Mouse (Mus musculus) heart, adult 11 months (tissue): ENCODE measurements around the gene Dhx34.

Source experiments
- DNase-seq: peaks from one replicate; pipeline ENCODE4 v3.0.0; 2022

Gene Dhx34

DNA sequence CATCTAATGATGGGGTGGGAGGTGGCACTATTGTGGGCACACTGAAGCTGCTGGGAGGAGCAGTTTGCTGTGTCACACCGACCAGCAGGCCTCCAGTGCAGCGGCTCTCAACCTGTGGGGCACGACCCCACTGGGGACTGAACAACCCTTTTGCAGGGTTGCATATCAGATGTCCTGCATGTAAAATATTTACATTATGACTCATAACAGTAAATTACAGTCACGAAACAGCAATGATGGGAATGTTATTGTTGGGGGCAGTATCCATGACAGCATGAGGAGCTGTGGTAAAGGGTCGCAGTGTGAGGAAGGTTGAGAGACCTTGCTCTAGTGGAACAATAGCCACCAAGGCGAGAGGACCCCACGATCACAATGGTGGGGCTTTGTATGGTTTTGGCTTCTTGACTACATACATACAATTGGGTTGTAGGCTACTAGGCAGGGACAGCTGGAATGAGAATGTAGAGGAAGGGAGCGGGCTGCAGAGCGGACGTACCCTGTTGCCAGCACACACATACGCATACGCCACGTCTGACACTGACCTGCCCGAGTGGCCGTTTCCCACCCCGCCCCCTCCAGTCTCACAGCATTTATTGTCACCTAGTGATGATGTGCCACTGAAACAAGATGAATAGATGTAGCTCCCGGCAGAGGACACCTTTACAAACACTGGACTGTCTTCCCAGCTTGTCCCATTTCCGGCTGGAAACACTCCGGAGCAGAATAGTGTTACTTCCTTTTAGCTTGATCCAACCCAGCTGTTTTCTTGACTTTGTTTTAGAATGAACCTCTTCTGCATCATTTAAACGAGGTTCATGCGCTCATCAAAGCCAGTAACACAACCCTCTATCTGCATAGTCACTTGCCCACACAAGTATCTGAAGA lies 12.8 kb downstream of the Dhx34 start:
- DNase-seq = no peak

DNA sequence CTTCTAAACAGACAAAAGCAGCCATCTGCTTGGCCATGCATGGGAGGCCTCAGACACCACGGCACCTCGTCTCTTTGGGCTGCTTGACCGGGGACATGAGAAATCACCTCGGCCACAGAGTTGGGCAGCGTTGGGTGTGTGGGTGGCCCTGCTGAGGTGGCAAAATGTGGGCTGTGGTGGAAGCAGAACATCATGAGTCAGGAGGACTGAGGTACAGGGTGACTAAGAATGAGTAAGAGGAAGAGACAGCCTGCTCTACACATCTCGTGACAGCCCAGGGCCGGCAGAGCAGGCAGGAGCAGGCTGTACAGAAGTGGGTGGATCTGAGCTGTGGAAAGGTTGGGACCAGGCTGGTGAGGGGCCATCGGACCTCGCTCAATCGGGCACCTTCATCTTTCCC lies 14.3 kb downstream of the Dhx34 start:
- DNase-seq = peak; percentile 98

DNA sequence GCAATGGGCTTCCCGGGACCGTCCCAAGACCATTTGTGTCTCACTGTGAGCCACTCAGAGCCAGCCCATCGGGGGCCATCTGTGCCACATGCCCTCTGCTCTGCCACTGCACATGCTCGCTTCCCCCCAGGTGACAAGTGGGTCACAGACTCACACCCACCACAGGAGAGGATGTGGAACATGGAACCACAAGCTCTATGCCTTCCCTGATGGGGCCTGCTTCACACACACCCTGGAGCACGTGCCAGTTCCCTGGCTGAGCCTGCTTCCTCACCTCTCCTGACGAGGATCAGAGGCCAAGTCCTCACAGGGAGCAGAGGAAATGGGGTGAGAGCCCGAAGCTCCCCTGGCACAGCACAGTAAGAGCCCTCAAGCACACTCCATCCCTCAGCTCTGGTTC lies 14.8 kb downstream of the Dhx34 start:
- DNase-seq = peak; percentile 93

DNA sequence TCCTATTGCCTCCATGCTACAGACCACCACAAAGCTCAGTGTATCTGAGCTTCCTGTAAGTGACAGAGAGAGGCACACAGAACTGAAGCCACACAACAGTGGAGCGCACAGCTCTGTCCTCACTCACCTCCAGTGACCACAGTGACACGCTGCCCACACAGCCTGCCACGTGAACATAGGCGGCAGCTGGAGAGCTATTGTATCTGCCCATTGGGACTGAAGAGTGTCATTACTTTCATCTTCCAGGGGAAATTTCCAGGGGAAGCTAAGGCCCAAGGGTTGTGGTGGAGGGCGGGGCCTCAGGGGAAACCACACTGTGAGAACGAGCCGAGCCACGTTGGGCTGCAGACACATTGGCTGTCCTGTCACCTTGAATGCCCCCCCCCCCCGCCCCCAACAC lies 17.0 kb downstream of the Dhx34 start:
- DNase-seq = no peak

DNA sequence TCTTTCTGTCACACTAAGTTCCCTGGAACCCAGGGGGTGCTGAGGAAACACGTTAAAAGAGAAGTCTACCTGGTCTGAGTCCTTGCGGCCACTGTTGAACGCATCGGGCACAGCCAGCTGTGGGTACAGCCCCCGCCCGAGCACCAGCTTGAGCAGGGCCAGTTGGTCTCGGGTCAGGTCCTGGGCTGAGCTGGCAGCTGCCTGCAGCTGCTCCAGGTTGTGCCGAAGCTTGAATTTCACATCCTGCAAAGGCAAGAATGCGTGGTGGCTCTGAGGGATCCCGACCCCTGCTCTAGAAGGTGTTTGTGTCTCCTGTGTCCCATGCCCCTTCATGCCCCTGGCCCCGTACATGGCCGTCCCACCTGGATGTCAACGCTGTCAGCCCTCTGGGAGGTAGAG lies 18.3 kb downstream of the Dhx34 start:
- peak; percentile 87 for DNase-seq

- peak; percentile 90 for DNase-seq
Measured at GRCm38 (mm10) chr7:16202756-16203504, 18.9 kb downstream of the Dhx34 start.

- no peak for DNase-seq
Measured at GRCm38 (mm10) chr7:16201136-16201535, 20.7 kb downstream of the Dhx34 start.

- no peak for DNase-seq
Measured at GRCm38 (mm10) chr7:16198540-16198939, 23.3 kb downstream of the Dhx34 start.

GRCm38 (mm10) chr7:16197166-16197565 lies 24.7 kb downstream of the Dhx34 start:
- DNase-seq = no peak

- no peak for DNase-seq
Measured at GRCm38 (mm10) chr7:16196616-16197015, 25.2 kb downstream of the Dhx34 start.

- no peak for DNase-seq
Measured at GRCm38 (mm10) chr7:16193702-16194101, 28.1 kb downstream of the Dhx34 start.

DNA sequence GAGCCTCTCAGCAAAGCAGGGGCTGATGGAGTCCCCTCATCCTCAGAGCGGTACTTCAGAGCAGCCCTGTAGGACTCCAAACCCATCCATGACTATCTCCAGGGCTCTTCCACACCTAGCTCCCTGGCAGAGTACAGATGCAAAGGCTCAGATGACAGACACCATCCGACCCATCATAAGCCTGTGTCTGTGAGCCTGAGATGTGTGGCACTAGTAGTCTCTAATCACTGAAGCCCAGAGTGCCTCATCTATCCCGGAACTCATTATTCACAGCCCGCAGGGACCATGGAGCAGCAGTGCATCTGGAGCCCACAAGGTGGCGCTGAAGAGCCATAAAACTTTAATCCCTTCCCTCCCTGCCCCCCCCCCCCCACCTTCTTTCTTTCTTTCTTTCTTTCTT lies 29.5 kb downstream of the Dhx34 start:
- DNase-seq = peak; percentile 96

- DNase-seq = no peak
Measured at GRCm38 (mm10) chr7:16187494-16187893, 34.3 kb downstream of the Dhx34 start.

- DNase-seq = no peak
Measured at GRCm38 (mm10) chr7:16183663-16184062, 38.2 kb downstream of the Dhx34 start.

GRCm38 (mm10) chr7:16178114-16178513 lies 43.7 kb downstream of the Dhx34 start:
- DNase-seq = no peak

GRCm38 (mm10) chr7:16175542-16175931 lies 46.3 kb downstream of the Dhx34 start:
- no peak for DNase-seq

GRCm38 (mm10) chr7:16174597-16175541 lies 47.0 kb downstream of the Dhx34 start, which contains the start of gene Meis3:
TSS of gene Meis3 (plus strand) at chr7:16175090.
- peak; percentile 96 for DNase-seq

GRCm38 (mm10) chr7:16173146-16173545 lies 48.7 kb downstream of the Dhx34 start:
- DNase-seq = no peak

- DNase-seq = peak; percentile 80
Measured at GRCm38 (mm10) chr7:16172586-16173140, 49.2 kb downstream of the Dhx34 start.

DNA sequence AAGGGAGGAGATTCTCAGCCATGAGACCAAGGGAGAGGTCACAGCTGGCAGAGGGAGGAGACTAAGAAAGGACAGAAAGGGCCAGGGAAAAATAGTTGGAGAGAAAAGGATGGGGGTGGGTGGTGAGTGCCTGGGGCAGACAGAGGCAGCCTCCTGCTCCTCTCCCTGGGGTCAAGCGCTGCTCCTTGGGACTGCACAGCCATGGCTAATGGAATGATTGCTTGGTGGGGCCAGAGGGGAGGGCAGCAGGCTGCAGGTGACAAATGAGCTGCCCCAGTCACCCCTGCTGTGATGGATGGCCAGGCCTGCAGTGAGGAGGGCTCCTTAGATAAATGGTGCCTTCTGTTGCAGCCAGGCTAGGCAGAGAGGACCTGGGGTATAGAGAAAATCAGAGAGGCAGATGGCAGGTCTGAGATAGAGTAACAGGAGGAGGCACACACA lies 49.7 kb downstream of the Dhx34 start:
- DNase-seq = no peak

GRCm38 (mm10) chr7:16162036-16162435 lies 59.8 kb downstream of the Dhx34 start:
- DNase-seq = no peak

DNA sequence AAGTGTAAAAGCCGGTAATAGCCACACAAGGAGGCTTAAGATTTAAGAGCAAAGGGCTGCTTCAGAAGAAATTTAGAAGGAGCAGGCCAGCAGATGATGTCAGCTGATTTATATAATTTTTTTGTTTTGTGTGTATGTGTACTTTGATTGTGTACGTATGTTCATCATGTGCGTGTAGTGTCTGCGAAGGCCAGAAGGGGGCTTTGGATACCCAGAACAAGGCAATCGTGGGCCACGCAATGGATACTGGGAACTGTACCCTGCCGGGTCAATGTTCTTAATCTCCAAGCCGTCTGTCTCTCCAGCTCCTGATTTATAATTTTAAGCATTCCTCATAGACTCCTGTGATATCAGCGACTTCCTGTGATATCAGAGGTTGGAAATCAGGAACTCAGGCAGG lies 60.5 kb downstream of the Dhx34 start:
- DNase-seq = no peak
